Mouse (Mus musculus): Measurements from ENCODE around the gene Bmp3.

DNA sequence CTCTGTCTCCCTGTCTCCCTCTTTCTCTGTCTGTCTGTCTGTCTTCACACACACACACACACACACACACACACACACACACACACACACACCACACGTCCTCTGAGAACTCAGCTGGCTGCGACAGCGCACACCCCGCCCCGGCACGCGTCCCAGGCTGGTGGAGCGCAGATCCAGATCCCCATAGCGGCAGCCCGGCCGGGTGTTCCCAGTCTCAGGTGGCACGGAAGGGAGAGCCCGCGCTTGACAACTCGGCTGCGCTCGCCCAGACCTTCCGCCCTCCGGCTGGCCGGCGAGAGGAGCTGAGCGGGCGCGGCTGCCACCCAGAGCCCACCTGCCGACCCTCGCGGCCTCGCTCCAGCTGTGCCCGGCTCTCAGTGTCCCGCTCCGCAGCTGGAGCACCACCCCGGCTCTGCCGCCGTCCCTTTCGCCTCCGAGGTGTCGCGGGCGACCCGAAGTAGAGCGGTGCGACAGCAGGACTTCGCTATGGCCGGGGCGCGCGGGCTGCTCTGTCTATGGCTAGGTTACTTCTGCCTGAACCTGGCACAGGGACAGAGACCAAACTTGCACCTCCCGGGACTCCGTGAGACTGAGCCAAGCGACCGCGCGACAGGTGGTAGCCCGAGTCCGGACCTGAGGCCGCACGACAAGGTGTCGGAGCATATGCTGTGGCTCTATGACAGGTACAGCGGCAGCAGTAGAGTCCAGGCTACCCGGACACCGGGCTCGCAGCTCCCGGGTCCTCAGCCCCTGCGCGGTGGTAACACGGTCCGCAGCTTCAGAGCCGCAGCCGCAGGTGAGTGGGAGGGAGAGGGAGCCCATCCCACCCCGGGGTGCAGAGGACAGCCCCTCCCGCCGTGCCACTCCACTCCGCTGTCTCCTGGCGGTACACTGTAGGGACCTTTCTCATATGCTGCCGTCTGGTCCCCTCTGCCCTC lies 681 bp downstream of the Bmp3 start:
- no peak for TF ChIP-seq POLR2A (IDR thresholded peaks at IDR 0.05; ENCODE audit: low read depth, low read length)
- no peak for TF ChIP-seq CTCF (IDR thresholded peaks at IDR 0.05; ENCODE audit: borderline replicate concordance, insufficient read depth, low read length)

Data from embryonic fibroblast, embryonic 13.5 days (primary cell).